Mouse (Mus musculus) Patski (cell line): Measurements from ENCODE around the gene Kiss1r. TPM values are rescaled to one million over a fixed set of nuclear protein-coding genes. Genes with fewer than 3 reads are reported as not detected.
A peak's percentile ranks its signal among the peaks of the same experiment; 100 is the strongest.

Experiments used
- ATAC-seq: fragments of 100-300 bp; one replicate; pipeline ENCODE4 v1.8.0; 2021
- CTCF ChIA-PET: fragments of 350-600 bp; sonication (Branson Sonifier 250); formaldehyde crosslinking; loops from one replicate; lab custom pipeline; 2022; ENCODE audit warnings: inconsistent platforms; lab: Charles Lee
- POLR2A ChIA-PET: fragments of 350-600 bp; sonication (Branson Sonifier 250); formaldehyde crosslinking; loops from one replicate; lab custom pipeline; 2022; ENCODE audit warnings: antibody characterized with exemption, inconsistent platforms; lab: Charles Lee
- DNase-seq: peaks from one replicate; pipeline ENCODE4 v3.0.0-alpha.2; 2011; ENCODE audit warnings: low read depth, low spot score
- H3K27me3 ChIP-seq: fragments of 371-371 bp; one replicate; pipeline ENCODE4 v1.5.1; 2021
- CTCF ChIP-seq: fragments of 100-300 bp; IDR thresholded peaks from one replicate; pipeline ENCODE4 v1.5.1; 2021
- in situ Hi-C: fragments of 300-500 bp; cut with MboI; formaldehyde crosslinking; loops from 3 replicates; pipeline ENCODE4 v1.11.1; 2018; ENCODE audit warnings: low pct_unique_long_range_greater_than_20kb, mixed read lengths
- polyA plus RNA-seq: library from polyadenylated mRNA; unstranded; gene quantifications from one replicate; pipeline ENCODE4 v1.2.3, GENCODE M21; 2021

Gene Kiss1r
- polyA plus RNA-seq, 1 experiment from 2014 or later, result 2.1 TPM

GRCm38 (mm10) chr10:79920958-79921535 is 4.3 kb downstream of the Kiss1r start, which contains the start of gene R3hdm4:
R3hdm4 (minus strand) TSS chr10:79921208.
- no peaks in the 10 kb centered on the region for H3K27me3 ChIP-seq
- TF ChIP-seq CTCF, result no peak
- in situ Hi-C loops, result loop anchor here (5.0 kb wide), 3 partner anchors 36 to 89 kb away; no protein-coding TSS in a partner anchor
- ChIA-PET CTCF (interaction anchor here (0.6 kb wide), 1 partner anchor 11 kb away, joined by 3 read pairs; no protein-coding TSS in a partner anchor), POLR2A (no interaction called here)
- ATAC-seq (no peak), DNase-seq (no peak)

GRCm38 (mm10) chr10:79921572-79921971 is 4.8 kb downstream of the Kiss1r start:
- in situ Hi-C loops, result loop anchor here (5.0 kb wide), 3 partner anchors 36 to 89 kb away; no protein-coding TSS in a partner anchor
- ChIA-PET CTCF (interaction anchor here (0.6 kb wide), 1 partner anchor 11 kb away, joined by 3 read pairs; no protein-coding TSS in a partner anchor), POLR2A (no interaction called here)
- no peak for TF ChIP-seq CTCF
- H3K27me3 ChIP-seq, result no peaks in the 10 kb centered on the region
- ATAC-seq, result no peak
- DNase-seq, result no peak

GRCm38 (mm10) chr10:79924998-79925784 is 8.4 kb downstream of the Kiss1r start:
- no peaks in the 10 kb centered on the region for H3K27me3 ChIP-seq
- ChIA-PET POLR2A (interaction anchor here (0.6 to 1.4 kb wide), 5 partner anchors 11 to 33 kb away, joined by 3 to 6 read pairs (median 4); no protein-coding TSS in a partner anchor), CTCF (interaction anchor here (0.6 to 4.9 kb wide), 17 partner anchors 12 to 157 kb away, joined by 3 to 42 read pairs (median 5); partner anchors contain the start of genes Gm26602, Med16 and Wdr18)
- in situ Hi-C loops, result loop anchor here (5.0 kb wide), 3 partner anchors 32 to 93 kb away; no protein-coding TSS in a partner anchor
- TF ChIP-seq CTCF, result no peak
- ATAC-seq (no peak), DNase-seq (no peak)

GRCm38 (mm10) chr10:79925785-79926490 is 9.2 kb downstream of the Kiss1r start:
- in situ Hi-C loops, result no loop called here
- no peak for TF ChIP-seq CTCF
- ATAC-seq (no peak), DNase-seq (no peak)
- POLR2A ChIA-PET, result interaction anchor here (0.7 to 2.2 kb wide), 5 partner anchors 25 to 34 kb away, joined by 3 to 8 read pairs (median 5); no protein-coding TSS in a partner anchor
- no peaks in the 10 kb centered on the region for H3K27me3 ChIP-seq
- CTCF ChIA-PET, result interaction anchor here (0.7 to 4.9 kb wide), 15 partner anchors 11 to 157 kb away, joined by 3 to 42 read pairs (median 5); partner anchors contain the start of genes Gm26602, Med16 and Wdr18

GRCm38 (mm10) chr10:79926491-79927323 is 9.9 kb downstream of the Kiss1r start, which contains the start of gene Arid3a:
Arid3a (plus strand) TSS chr10:79927043.
- no peaks in the 10 kb centered on the region for H3K27me3 ChIP-seq
- ATAC-seq (peak; percentile 46), DNase-seq (peak; percentile 59)
- CTCF ChIA-PET, result interaction anchor here (1.0 to 4.9 kb wide), 6 partner anchors 23 to 92 kb away, joined by 4 to 42 read pairs (median 9); partner anchors contain the start of gene Wdr18
- in situ Hi-C loops, result no loop called here
- no peak for TF ChIP-seq CTCF
- POLR2A ChIA-PET, result interaction anchor here (1.4 to 2.2 kb wide), 5 partner anchors 13 to 31 kb away, joined by 5 to 10 read pairs (median 6); no protein-coding TSS in a partner anchor

- no peak for DNase-seq
- ChIA-PET POLR2A (interaction anchor here (0.7 to 2.2 kb wide), 9 partner anchors 9 to 225 kb away, joined by 3 to 10 read pairs (median 5); partner anchors contain the start of gene Kiss1r), CTCF (interaction anchor here (1.5 kb wide), 1 partner anchor 30 kb away, joined by 10 read pairs; no protein-coding TSS in a partner anchor)
- ATAC-seq, result peak; percentile 5
- TF ChIP-seq CTCF, result no peak
- in situ Hi-C loops, result no loop called here
- H3K27me3 ChIP-seq, result no peaks in the 10 kb centered on the region
These were observed 10.7 kb downstream of the Kiss1r start for GRCm38 (mm10) chr10:79927324-79928029.

GRCm38 (mm10) chr10:79928030-79928694 is 11.4 kb downstream of the Kiss1r start:
- DNase-seq (no peak), ATAC-seq (no peak)
- no peak for TF ChIP-seq CTCF
- ChIA-PET POLR2A (interaction anchor here (0.6 to 2.2 kb wide), 10 partner anchors 8 to 224 kb away, joined by 3 to 10 read pairs (median 4); partner anchors contain the start of gene Kiss1r), CTCF (interaction anchor here (1.5 kb wide), 1 partner anchor 30 kb away, joined by 10 read pairs; no protein-coding TSS in a partner anchor)
- no peaks in the 10 kb centered on the region for H3K27me3 ChIP-seq
- in situ Hi-C loops, result no loop called here
